Mouse (Mus musculus): ENCODE results near the gene Fam178b. TPM values are rescaled to one million over a fixed set of nuclear protein-coding genes. Genes with fewer than 3 reads are reported as not detected.
"Not testable (repeated sequence)": the region's sequence is repeated elsewhere in the genome, so short reads cannot be mapped to it uniquely, and the experiment has no call there.

Fam178b gene
- polyA plus RNA-seq, 1 experiment, result 1.2 TPM

DNA sequence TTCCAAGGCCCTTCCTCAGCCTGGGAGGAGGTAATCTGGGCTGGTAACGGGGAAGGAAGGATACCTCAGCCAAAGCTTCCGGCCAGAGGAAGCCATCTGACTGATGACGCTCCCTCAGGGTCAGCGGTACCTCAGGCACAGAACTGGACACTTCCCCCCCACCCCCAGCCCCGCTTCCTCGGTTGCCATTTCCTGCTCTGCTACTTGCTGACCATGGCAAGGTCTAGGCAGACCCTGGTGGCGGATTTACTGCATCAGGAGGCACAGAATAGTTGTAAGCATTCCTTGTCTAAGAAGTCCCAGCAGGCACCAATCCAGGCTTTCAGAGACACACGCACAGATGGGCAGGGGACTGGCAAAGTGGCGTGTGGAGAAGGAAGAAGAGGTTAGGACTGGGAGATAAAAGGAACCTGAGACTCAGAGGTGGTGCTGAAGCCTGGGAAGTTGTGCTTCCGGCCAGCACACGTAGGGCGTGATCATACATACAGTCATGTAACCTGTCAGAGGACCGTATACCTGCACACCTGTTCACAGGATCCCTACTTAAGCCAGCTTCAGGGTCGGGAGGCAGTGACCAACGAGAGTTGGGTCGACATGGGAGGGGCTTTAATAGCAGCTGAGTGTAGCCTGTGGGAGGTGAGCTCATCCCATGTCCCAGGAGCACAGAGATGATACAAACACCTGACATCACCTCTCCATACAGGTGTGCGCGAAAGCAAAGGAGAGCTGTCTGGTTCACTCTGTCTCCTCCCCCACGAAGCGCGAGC lies 128.2 kb downstream of the Fam178b start:
- no peak for DNase-seq (ENCODE audit: low read depth, low spot score)
- WGBS, result 73% methylated on average over 21 of the region's 21 CpGs

DNA sequence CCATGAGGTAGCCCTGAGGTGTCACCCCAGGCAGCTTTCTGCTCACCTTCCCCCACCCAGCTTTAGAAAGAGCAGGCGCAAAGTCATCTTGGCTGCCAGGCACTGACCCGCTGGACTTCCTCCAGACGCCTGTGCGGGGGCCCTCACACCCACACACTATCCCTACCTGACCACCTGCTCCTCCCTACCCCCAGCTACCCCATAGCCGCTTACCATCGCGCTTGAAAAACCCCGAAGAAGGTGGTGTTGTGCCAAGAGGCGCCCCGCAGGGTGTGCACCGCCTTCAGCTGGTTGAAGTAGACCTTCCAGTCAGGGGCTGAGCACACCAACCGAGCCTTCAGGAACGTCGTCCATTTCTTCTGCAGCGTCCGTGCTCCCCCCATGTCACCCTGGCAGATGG lies 130.5 kb downstream of the Fam178b start:
- no peak for DNase-seq (ENCODE audit: low read depth, low spot score)
- WGBS, result 80% methylated on average over 16 of the region's 16 CpGs

DNA sequence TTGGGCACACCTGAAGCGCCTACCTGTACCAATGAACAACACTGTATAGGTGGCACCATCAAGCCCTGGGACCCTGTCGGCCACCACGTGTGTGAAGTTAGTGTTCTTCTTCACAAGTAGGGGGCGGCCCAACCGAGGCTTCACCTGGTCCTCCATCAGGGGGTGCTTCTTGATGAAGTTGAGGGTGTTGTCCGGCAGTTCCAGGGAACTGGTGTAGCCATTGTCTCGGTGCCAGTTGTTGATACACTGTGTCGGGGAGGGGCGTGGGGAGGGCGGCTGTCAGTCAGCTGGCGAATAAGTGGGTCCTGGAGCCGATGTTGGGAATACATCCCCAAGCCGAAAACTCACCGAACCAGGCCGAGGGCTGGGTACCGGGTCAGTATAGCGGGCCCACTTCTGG lies 131.1 kb downstream of the Fam178b start:
- WGBS, result 80% methylated on average over 17 of the region's 17 CpGs
- DNase-seq (ENCODE audit: low read depth, low spot score), result no peak

DNA sequence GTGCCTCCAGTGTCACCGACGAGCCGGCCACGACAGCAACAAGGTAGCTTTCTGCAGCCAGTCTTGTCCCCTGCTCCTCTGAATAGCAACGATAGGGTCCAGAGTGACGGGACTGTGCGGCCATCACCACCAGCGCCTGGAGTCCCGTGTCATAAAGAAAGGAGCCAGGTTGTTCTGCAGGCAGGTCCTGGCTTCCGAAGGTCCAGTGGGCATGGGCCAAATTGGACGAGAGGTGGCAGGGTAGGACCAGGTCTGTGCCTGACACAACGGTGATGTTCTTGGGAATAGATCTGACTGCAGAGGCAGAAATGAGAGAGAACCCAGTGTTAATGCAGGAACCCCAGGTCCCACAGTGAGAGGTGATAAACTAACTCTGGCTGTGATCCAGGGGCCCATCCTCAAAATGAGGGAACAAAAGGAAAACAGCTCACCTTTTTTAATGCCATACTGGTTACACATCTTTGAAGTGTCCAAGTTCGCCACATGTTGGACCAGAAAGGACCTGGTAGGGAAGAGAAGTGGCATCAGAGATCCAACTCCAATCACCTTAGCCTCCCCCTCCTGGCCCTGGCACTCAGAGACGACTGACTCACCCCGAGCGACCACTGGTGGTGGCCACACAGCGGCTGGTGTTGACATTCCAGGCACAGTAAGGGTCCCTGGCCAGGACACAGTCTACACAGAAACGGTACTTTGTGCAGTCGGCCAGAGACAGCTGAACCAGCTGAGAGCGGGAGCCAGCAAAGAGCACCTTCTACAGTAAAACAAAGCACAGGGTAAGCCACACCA lies 132.7 kb downstream of the Fam178b start:
- WGBS, result 80% methylated on average over 20 of the region's 20 CpGs
- no peak for DNase-seq (ENCODE audit: low read depth, low spot score)

DNA sequence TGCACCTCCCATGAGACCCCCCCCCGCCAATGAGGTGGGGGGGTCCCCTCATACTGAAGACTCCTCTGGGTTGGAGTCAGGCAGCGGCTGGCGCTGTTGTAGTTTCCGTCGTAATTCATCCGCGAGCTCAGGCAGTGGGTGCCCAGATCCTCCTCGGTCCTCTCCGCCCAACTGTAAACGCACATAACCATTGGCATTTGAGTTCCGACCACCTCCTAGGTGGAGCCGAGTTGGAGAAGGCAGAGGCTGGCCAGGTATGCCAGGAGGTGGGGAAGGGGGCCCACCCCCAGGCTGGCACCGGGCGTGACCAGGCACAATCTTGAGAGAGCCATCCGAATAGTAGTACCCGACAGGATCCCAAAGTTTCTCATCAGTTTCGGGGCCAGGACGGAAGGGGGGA lies 133.5 kb downstream of the Fam178b start:
- no peak for DNase-seq (ENCODE audit: low read depth, low spot score)
- WGBS, result 70% methylated on average over 18 of the region's 18 CpGs

DNA sequence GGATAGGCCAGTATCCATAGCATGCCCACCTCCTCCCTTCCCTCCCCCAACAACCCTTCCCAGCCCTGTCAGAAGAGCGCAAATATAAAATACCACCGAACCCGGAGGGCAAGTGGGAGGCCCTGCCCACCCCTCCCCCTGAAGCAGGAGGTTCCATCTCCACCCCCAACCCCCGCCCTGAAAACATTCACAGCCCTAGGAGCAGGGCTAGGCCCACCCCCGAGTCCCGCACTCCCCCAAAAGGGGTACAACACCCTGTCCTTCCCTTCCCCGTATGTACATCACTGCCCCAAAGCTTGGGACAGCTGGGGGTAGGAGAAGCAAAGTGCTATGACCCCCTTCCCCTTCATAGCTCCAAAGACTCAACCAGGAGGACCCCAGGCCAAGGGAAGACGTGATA lies 134.2 kb downstream of the Fam178b start:
- WGBS, result 64% methylated on average over 8 of the region's 8 CpGs

DNA sequence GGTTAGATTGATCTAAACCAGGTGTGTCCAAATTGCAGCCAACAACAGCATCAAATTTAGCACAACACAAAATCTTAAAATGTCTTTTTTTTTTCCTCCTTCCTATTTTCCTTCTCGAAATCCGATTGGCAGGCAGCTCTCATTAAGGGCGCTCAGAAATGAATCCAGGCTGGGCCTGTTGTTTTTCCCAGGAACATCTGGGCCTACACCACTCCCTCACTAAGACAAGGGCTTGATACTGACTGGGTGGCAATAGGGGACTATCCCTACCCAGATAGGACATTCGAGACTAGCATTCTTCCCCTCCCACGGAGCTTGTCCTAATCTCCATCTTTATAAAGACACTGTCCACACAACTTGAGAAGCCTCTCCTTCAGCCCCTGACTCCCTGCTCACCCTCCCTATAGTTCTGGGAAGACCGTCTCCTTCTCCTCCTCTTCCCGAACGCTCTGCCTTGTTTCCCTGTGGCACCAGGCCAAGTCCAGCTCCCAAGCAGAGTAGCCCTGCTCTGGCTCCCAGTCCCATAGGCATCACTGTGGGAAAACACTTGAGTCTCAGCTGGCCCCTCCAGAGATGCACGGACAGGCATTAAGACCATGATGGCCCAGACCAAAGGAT lies 134.9 kb downstream of the Fam178b start:
- WGBS, result 35% methylated on average over 9 of the region's 9 CpGs
- DNase-seq (ENCODE audit: low read depth, low spot score), result no peak

More for the DNA sequence above, 134.2 kb downstream of the Fam178b start:
- no peak for DNase-seq (ENCODE audit: low read depth, low spot score)

DNA sequence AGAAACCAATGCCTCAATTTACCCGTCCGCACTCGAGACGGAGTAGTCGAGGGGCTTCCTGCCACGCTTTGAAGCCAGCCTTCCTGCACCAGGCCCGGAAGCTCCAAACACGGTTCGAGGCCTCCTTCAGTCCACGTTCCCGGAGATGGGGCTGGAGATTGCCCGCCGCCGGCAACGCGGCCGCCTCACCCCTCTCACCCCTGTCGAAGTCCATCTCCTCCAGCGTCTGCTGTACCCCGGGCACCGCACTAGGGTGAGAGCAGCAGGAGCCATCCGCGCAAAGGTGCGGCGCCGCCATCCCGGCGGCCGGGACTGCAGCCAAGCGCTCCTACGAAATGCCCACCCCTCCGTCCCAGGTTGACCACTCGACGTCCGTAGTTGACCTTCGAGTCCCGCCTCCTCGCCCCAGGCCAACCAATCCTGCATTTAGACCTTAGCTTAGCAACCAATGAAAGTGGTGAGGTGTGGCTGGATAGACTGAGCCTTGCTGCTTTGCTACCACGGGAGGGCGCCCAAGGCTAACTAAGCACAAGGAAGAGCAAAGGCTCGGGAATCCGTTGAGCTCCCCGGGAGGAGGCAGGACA lies 136.0 kb downstream of the Fam178b start, which contains the start of gene Ankrd39:
TSS of gene Ankrd39 (minus strand) at position 558 of the 584 bp plus-strand sequence.
- WGBS, result under 1% methylated on average over 43 of the region's 43 CpGs

DNA sequence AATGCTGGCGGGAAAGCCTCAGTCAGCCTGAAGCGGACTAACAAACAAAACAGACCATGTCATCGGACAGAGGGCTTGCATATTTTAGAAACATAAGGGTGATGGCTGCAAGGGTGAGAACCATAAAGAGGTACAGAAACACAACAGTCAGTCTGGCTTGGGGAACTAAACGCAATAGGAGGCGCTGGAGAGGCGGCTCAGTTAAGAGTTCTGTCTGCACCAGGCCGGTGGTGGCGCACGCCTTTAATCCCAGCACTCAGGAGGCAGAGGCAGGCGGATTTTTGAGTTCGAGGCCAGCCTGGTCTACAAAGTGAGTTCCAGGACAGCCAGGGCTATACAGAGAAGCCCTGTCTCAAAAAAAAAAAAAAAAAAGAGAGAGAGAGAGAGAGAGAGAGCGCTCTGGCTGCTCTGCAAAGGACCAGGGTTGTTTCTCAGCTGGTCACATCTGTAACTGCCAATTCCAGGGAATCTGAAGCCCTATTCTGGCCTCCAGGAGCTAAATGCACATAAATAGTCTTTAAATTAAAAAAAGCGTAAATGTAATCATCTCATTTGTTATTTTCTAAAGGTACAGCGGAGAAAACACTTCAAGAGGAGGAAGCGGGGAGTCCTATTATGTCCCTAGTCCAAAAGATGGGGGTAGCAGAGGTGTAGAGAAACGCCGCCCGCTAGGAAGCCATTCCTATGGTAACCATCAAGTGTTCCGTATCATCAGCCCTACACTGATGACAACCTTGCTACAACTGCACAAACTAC lies 137.0 kb downstream of the Fam178b start:
- 66% methylated on average over 19 of the region's 19 CpGs for WGBS

More for the DNA sequence above, 136.0 kb downstream of the Fam178b start, which contains the start of gene Ankrd39:
- DNase-seq (ENCODE audit: low read depth, low spot score), result peak; percentile 97

DNA sequence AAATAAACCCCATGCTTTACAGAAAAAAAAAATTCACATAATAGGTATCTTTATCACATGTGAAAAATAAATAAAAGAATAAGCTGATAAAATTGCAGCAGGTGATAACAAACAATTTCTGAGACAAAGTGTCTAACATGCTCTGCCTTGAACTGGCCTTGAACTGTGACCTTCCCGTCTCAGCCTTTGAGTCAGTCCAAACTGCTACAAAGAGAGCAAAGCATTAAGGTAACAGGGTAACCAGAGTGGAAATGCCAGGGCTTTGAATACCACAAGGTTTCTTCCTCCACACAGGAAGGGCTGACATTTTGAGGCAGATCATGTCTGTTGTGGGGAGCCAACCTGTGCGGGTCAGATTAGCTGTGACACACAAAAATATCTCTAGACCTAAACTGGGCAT lies 137.6 kb downstream of the Fam178b start:
- DNase-seq (ENCODE audit: low read depth, low spot score), result no peak
- WGBS, result 78% methylated on average over 2 of the region's 2 CpGs

More for the DNA sequence above, 137.0 kb downstream of the Fam178b start:
- DNase-seq (ENCODE audit: low read depth, low spot score), result no peak

DNA sequence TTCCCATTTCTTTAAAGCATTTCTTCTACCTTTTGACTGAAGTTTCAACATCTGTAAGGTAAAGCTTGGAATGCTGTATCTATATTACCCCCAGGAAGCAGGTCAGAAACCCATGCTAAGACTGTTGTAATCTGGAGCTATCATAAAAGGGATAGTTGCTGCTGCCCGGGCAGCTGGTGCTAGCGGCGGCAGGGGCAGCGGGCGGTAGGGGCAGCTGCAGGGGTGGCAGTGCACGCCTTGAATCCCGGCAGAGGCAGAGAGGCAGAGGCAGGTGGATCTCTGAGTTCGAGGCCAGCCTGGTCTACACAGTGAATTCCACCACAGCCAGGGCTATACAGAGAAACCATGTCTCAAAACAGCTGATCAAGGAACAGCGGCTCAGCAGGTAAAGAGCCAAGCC lies 140.1 kb downstream of the Fam178b start:
- 85% methylated on average over 9 of the region's 9 CpGs for WGBS
- no peak for DNase-seq (ENCODE audit: low read depth, low spot score)

DNA sequence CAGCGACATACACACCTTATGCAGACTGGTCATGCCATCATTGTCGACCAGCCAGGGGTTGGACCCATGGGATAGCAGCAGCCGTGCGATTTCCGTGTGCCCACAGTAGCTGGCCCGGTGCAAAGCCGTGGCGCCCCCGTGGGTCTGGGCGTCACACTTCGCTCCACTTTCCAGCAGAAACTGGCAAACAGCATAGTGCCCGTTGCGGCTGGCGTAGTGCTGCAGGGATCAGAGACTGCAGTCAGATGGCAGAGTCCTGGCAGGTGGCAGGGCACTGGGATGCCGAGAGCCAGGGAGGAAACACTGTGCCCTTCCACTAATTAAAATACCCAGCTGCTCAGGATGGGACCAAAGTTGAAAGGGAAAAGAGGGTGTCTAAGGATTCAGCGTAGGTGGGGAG lies 141.1 kb downstream of the Fam178b start:
- no peak for DNase-seq (ENCODE audit: low read depth, low spot score)
- WGBS, result 95% methylated on average over 16 of the region's 16 CpGs

DNA sequence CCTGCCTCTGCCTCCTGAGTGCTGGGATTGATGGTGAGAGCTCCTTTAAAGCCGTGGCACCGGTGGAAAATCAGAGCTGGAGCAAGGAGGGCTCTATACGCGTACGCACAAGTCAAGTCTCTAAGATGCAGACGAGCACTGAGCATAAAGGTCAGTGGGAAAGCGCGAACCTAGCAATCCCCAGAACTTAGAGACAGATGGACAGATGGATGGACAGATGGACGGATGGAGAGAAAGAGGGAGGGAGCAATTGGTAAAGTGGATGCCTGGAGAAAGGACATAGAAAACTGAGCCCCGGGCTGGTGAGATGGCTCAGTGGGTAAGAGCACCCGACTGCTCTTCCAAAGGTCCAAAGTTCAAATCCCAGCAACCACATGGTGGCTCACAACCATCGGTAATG lies 142.2 kb downstream of the Fam178b start:
- no peak for DNase-seq (ENCODE audit: low read depth, low spot score)
- WGBS, result 93% methylated on average over 12 of the region's 12 CpGs

DNA sequence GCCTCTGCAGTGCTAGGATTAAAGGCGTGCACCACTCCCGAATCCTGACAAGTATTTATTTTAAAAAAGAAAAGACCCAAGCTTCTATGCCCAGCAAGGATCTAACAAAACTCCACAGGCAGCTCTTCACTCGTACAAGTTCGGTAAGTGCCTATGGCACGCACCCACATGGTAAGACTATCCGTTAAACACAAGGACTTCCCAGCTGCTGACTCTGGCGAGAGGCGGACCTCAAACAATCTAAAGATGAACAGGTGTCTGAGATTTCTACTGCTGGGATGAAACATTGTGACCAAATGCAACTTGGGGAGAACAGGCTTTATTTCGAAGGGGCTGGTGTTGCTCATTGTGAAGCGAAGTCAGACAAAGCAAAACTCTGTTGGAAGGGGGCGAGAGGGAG lies 142.9 kb downstream of the Fam178b start:
- 92% methylated on average over 11 of the region's 11 CpGs for WGBS
- DNase-seq (ENCODE audit: low read depth, low spot score), result no peak

DNA sequence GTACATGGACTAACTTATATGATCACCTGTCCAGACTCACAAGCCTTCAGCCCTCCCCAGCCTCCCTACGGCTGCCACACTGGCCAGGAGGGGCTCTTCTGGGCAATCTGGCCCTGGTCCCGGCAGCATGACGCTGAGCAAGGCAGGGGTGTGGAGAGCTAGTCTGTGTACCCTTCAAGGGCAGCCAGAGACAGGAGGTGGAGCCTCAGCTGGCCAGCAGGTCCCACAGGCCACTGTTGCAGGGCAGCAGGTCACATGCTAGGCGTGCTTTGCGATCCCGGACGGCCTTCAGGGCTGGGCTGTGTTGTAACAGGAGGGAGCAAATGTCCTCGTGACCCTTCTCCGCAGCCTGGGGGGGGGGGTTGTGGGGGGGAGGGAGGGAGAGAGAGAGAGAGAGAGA lies 143.8 kb downstream of the Fam178b start, which contains the start of gene Gm42417:
TSS of gene Gm42417 (minus strand) at position 244 of the 400 bp plus-strand sequence.
- DNase-seq (ENCODE audit: low read depth, low spot score), result no peak
- WGBS, result 50% methylated on average over 9 of the region's 9 CpGs

DNA sequence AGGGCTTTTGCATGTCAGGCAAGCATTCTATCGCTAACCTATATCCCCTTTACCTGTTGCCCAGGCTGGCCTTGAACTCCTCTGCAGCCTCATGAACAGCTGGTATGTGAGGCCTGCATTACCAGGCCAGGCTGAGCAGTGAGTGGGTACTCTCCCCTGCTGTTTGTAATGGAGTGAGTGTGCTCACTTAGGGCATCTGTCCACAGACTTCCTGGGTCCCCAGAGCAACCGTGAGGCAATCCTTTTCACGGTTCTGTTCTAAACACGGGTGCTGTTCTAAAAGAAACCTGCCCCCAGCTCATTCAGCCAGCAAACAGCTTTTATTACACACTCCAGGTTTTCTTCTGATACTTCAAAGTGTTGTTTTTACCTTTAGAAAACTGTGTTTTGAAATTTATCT lies 144.3 kb downstream of the Fam178b start:
- 76% methylated on average over 4 of the region's 4 CpGs for WGBS
- no peak for DNase-seq (ENCODE audit: low read depth, low spot score)

DNA sequence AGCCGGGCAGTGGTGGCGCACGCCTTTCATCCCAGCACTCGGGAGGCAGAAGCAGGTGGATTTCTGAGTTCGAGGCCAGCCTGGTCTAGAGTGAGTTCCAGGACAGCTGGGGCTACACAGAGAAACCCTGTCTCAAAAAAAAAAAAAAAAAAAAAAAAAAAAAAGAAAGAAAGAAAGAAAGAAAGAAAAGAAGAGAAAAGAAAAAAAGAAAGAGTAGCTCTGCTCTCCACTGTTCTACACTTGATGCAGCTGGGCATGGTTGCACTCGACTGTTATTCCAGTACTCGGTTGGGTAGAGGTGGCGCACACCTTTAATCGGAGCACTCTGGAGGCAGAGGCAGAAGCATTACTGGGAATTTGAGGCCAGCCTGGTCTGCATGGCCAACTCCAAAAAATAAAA lies 146.2 kb downstream of the Fam178b start, which contains the start of gene Ankrd23:
TSS of gene Ankrd23 (minus strand) at position 101 of the 400 bp plus-strand sequence.
- DNase-seq (ENCODE audit: low read depth, low spot score), result not testable (repeated sequence)
- 96% methylated on average over 9 of the region's 9 CpGs for WGBS

DNA sequence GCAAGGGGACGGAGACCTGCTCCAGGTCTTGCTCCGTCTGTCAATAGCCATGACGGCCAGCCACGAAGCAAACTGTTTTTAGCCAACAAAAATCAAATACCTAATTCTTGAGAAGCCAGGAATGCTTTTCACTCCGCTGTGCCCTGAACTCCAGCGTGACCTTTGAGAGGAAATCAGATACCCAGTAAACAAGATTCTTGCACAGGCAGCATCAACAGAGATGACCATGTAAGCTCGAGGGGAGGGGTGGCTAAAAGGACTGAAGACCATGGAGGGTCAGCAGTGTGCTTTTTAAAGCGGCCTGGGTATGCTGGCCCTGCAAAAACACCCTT lies 146.6 kb downstream of the Fam178b start:
- no peak for DNase-seq (ENCODE audit: low read depth, low spot score)
- 79% methylated on average over 8 of the region's 8 CpGs for WGBS

All from large intestine, adult 2 months (tissue).